Mouse (Mus musculus) left cerebral cortex, postnatal 4 days (tissue): Measurements from ENCODE around the gene Atp6v0a4. TPM values are rescaled to one million over a fixed set of nuclear protein-coding genes. Genes with fewer than 3 reads are reported as not detected.

Experiments used
- DNase-seq: peaks from one replicate; pipeline ENCODE4 v3.0.0-alpha.2; 2022
- intact Hi-C: fragments of 180-260 bp; cut with DNase I; formaldehyde crosslinking; loops from one replicate; pipeline ENCODE4 v1.15.1; 2025
- total RNA-seq, 2 experiments: library from RNA; stranded (reverse); gene quantifications; 2 replicates each; pipeline ENCODE4 v1.2.3; 2021

Gene Atp6v0a4
- total RNA-seq, 2 experiments from 2014 or later = 3.0 to 3.2 TPM

GRCm38 (mm10) chr6:38128115-38128514 is 3.7 kb upstream of the Atp6v0a4 start:
- intact Hi-C loops = no loop called here
- DNase-seq = no peak

- intact Hi-C loops = no loop called here
- no peak for DNase-seq
These were observed 1.1 kb upstream of the Atp6v0a4 start for GRCm38 (mm10) chr6:38125462-38125861.

GRCm38 (mm10) chr6:38124882-38125281 is 496 bp upstream of the Atp6v0a4 start:
- intact Hi-C loops = no loop called here
- DNase-seq = no peak

- DNase-seq = no peak
- intact Hi-C loops = no loop called here
These were observed 747 bp downstream of the Atp6v0a4 start for GRCm38 (mm10) chr6:38123471-38124206.

DNA sequence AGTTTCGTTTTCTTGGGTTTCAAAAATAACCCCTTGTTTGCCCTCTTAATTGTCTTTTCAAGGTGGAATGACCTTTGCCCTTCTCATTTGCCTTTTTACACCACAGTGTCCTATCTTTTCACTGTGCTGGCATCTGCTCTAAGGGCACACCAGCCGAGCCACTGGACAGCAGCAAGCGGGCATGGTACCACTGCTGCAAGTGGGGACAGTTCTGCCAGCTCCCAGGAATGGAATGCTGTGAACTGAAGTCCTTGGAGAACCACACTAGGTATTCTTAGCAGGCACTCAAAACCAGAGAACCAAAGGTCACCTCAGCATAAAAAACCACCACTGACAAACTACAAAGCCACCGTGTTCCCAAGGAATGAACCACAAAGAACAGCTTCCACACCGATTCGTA is 1.6 kb downstream of the Atp6v0a4 start:
- intact Hi-C loops = no loop called here
- DNase-seq = no peak

GRCm38 (mm10) chr6:38121843-38122242 is 2.5 kb downstream of the Atp6v0a4 start:
- intact Hi-C loops = no loop called here

DNA sequence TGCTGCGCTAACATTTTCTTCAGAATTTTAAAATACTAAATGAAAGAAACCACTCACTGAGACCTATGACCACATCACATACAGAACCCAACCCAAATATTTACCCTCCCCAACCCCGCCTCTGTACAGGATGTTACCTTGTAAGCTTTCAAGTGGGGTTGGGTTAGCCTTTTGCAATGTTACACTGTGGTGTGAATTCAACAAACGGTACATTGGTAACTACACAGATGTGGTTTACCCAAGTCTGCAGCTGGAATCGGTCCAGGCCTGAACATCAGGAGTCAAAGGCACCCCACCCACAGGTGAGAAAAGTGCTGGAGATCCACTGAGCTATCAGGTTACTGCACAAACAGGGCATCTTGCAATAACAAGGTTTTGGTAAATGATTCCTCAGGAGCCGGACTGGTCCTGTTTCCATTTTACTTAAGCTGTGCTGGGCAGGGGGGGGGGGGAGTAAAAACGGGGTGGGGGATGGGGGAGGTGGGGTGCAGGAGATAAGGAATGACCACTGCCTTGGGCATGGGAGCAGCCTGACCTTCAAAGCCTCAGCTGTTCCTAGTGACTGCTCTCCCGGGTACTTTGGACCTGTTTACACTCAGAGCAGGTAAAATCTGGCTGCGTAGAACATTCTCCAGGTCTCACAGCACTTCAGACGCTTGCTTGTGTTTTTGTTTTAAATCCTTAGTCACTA is 3.6 kb downstream of the Atp6v0a4 start:
- no peak for DNase-seq
- intact Hi-C loops = no loop called here

More at GRCm38 (mm10) chr6:38121843-38122242, 2.5 kb downstream of the Atp6v0a4 start:
- DNase-seq = no peak

- DNase-seq = no peak
- intact Hi-C loops = no loop called here
These were observed 6.0 kb downstream of the Atp6v0a4 start for GRCm38 (mm10) chr6:38118341-38118740.

DNA sequence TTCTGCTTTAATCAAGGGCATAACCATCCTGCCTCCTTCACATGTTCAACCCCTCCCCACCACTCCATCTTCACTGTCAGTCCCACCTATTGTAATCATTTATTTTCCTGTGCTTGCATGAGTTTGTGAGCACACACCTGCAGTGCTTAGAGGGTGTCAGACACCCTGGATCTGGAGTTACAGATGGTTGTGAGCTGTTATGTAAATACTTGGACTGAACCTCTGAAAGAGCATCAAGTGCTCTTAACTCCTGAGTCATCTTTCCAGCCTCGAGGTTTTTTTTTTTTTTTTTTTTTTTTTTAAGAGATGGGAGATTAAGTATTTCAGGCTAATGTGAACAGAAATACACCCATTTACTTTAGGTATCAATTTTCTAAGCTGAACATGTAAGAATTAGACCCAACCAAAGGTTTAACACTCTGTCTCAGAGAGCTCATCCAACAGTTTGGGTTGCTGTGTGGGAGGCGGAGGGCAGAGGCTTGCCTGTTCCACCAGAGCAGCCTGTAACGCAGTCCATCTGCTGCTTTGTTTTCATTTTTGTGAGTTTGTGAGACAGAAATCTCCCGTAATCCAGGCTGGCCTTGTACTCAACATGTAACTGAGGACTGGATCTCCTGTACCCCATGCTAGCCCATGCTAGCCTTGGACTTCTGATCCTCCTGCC is 8.1 kb downstream of the Atp6v0a4 start:
- intact Hi-C loops = no loop called here
- no peak for DNase-seq

- no peak for DNase-seq
- intact Hi-C loops = no loop called here
These were observed 13.5 kb downstream of the Atp6v0a4 start for GRCm38 (mm10) chr6:38110859-38111258.

- no peak for DNase-seq
- intact Hi-C loops = no loop called here
These were observed 14.5 kb downstream of the Atp6v0a4 start for GRCm38 (mm10) chr6:38109871-38110270.

DNA sequence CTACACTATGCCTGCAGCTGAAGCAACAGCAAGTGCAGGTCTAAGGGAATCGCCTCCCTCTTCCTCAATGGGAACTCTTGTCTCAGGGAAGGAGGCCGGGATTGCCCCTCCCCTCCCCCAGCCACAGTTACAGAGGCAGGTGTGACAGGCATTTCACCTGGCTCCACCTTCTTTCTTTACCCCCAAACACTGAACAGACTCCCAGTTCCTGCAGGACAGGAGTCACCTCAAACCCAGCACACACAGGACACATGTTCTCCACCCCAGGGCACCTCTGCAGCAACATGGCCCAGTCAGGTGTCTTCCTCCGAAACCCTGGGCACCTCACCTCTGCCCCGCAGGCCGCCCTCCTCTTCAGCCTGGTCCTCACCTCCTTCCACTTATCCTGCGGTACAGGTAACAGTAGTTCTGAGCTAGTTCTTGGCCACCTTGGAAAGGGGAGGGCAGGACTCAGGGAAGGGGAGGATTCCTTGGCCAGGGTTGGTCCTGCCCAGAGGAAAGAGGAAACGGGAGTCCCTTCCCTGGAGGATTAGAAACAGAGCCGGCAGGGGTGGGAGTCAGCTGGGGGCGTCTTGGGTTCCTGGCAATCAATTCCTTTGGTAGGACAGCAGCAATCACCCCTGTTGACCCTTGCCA is 15.1 kb downstream of the Atp6v0a4 start, which contains the start of gene Tmem213:
Gene Tmem213, plus strand, starts transcription at position 96 of the 636 bp plus-strand sequence.
- intact Hi-C loops = no loop called here
- DNase-seq = no peak

DNA sequence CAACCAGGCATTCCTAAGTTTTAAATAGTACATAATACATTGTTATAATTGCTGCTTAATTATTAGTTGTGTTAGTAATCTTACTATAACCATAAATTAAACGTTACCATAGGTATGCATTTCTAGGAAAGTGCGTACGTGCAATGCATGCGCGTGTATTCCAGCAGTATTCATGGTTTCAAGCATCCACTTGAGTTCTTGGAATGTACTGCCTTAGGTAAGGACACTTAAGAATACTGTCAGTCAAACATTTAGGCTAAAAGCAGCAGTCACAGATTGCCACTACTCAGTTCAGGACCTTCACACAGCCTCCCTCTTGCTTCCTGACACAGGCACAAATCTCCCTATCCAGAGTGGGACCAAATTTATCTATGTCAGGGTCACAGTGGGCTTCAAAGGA is 15.9 kb downstream of the Atp6v0a4 start:
- no peak for DNase-seq
- intact Hi-C loops = no loop called here

DNA sequence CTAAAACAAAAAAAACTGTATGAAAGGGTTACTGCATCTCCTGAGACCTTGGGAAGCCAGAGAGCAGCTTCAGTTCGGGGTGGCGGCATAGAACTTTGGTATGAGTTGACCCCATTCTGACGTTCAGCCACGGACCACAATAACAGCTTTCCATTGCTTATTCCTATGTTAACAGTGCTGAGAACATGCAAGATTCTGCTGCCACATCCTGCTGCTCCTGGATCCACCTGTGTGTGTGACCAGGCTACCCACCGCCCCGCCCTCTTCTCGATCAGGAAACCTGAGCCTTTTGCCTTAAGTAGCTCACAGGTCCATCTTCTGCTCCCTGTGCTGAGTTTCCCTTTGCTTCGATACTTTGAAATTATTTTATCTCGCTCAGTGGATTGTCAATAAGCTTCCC is 18.5 kb downstream of the Atp6v0a4 start:
- no peak for DNase-seq
- intact Hi-C loops = no loop called here

DNA sequence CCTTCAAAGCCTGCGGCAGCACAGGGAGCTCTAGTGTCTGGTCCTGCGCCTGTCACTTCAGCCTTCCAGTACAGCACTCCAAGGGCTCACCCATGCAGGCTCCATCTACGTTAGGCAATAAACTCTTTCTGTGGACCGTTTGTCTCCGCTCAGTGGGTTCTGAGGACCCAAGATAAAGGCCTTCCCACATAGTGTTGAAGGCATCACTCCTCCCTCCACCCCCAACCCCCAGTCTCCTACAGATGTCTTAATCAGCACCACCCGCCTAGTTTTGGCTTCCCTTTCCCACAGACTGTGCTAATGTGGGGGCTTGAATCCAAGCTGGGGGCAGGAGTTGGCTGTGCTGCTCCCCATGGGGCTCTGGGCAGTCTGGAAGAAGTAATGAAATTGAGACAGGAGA is 20.6 kb downstream of the Atp6v0a4 start:
- DNase-seq = no peak
- intact Hi-C loops = no loop called here

DNA sequence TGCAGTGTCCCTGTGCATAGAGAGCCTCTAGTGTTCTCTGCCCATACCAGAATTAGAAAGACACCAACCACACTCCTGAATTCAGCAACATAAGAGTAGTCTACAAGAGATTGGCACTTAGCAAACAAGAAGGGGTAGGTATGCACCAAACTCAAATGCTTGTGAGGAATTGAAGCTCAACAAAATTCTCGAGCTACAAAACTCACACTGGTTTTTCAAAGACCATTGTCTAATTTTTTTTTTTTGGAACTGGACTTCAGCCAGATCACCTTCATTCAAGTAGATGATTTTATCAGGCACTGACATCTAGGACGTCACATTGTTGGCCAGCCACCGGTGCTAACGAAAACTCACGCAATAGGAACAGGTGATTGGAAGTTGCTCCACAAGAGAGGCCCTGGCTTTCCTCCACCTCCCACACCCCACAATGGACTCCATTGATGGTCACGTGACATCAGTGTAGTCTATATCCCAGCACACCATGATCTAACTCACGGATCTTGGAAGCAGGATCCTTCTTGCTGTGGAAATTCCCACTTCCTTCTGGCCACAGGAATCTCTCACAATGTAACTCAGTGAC is 22.1 kb downstream of the Atp6v0a4 start:
- no peak for DNase-seq
- intact Hi-C loops = no loop called here

GRCm38 (mm10) chr6:38096961-38097370 is 27.4 kb downstream of the Atp6v0a4 start:
- intact Hi-C loops = no loop called here
- no peak for DNase-seq

GRCm38 (mm10) chr6:38094701-38095100 is 29.7 kb downstream of the Atp6v0a4 start:
- intact Hi-C loops = no loop called here
- DNase-seq = no peak

DNA sequence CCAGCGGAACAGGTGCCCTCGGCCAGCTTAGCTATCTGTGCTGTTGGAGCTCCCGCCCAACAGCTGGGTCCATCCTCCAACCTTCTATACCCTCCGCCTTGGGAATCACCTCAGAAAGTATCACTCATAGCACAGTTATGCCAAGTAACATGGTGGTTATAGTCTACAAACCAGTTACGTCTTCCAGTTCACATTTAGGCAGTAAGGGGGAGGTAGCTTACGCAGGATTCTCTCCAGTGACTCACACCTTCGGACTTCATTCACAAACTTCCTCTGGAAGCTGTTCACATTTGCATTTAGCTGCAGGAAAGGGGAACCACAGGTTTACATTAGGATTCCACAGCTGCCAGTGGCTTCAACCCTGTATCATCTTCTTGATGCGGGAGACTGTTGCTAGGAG is 31.8 kb downstream of the Atp6v0a4 start:
- no peak for DNase-seq

GRCm38 (mm10) chr6:38087242-38088026 is 37.0 kb downstream of the Atp6v0a4 start:
- no peak for DNase-seq
- intact Hi-C loops = no loop called here

More for the DNA sequence above, 31.8 kb downstream of the Atp6v0a4 start:
- intact Hi-C loops = no loop called here
